Mouse (Mus musculus) B cell, adult 62 days (primary cell): ENCODE measurements around the gene Zfp607b. TPM values are rescaled to one million over a fixed set of nuclear protein-coding genes. Genes with fewer than 3 reads are reported as not detected.

Experiments used
- total RNA-seq: library from RNA; stranded (reverse); gene quantifications from 4 replicates; pipeline ENCODE4 v1.2.4, GENCODE M21; 2023

The Zfp607b gene
- 1.1 to 2.5 TPM (median 1.9 TPM) in 4 replicates for total RNA-seq

GRCm38 (mm10) chr7:27688815-27689612 lies at the start of gene Zfp607b:
Gene Zfp607b, plus strand, starts transcription at chr7:27689340.

DNA sequence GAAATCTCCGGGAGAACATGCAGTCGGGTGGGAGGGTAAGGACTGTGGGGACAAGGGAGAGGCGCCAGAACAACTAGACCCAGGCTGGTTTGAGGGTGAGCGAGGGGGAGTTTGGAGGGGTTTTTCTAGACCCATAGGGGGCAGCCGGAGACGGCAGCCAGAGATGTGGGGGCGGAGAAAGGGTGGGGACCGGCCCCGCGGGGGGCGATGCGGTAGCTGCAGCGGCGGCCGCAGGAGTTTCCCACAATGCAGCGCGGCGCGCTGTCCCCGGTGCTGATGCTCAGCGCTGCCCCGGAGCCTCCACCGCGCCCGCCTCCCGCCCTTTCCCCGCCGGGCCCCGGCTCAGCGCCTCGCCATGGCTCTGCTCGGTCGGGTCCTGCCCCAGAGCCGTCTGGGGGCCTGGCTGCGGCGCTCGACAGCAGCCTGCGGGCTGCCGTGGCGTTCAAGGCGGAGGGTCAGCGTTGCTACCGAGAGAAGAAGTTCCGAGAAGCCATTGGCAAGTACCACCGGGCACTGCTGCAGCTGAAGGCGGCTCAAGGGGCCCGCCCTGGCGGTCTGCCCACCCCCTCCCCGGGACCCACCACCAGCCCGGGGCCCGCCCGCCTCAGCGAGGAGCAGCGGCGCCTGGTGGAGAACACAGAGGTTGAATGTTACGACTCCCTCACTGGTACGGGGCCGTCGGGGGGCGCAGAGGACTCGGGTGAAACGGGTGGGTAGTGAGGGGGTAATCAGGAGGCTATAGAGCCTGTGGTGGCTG lies 35.3 kb upstream of the Zfp607b start, which contains the start of gene Ttc9b:
TSS of gene Ttc9b (plus strand) at position 235 of the 757 bp plus-strand sequence.

DNA sequence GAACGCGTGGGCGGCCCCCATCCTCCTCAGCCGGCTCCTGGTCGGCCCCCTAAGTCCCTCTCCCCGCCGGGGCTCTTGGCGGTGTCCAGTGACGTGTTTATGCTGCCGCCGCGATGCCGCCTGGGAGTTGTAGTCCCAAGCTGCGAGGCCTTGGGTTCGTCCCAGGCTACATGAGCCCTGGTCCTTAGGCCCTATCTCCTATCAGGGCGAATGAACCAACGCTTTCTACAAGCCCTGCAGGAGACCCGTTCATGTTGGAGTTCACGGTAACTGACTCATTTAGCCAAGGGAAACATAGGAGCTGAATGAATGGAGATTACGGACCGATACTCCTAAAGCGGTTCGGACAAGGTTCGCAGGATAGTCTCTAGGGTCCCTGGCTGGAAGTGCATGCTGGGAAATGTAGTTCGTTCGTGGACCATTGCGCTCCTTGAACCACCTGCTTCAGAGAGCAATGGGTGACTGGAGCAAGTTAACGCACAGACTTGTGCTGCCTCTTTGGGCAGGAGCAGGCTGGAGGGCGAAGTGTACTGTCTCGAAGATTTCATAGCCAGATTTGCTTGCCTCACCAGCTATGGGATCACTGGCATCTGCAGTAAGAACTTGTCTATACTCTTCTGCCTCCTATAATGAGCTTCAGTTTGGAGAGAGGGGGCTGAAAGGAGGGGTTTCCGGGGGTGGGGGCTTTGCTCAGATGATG lies 14.5 kb upstream of the Zfp607b start, which contains the start of gene Map3k10:
TSS of gene Map3k10 (minus strand) at position 77 of the 700 bp plus-strand sequence.

GRCm38 (mm10) chr7:27731281-27731883 lies 42.2 kb downstream of the Zfp607b start, which contains the start of gene Zfp60:
Gene Zfp60, plus strand, starts transcription at chr7:27731389.

Other genes with a start within 250 kb of the Zfp607b start
- 0.18 to 0.29 TPM (median 0.28 TPM) in 3 of 4 replicates, not detected in the other for gene Sptbn4, start 241.7 kb upstream of the Zfp607b start, total RNA-seq
- gene Blvrb, start 241.4 kb upstream of the Zfp607b start, total RNA-seq: 68.1 to 75.9 TPM (median 70.4 TPM) in 4 replicates
- gene Sertad3, start 215.6 kb upstream of the Zfp607b start, total RNA-seq: 12.7 to 16.7 TPM (median 15.1 TPM) in 4 replicates
- 32.1 to 39.2 TPM (median 35.5 TPM) in 4 replicates for gene Sertad1, start 202.4 kb upstream of the Zfp607b start, total RNA-seq
- 0.18 to 0.44 TPM (median 0.29 TPM) in 3 of 4 replicates, not detected in the other for gene Prx, start 190.0 kb upstream of the Zfp607b start, total RNA-seq
- not detected in 4 replicates for gene Hipk4, start 166.1 kb upstream of the Zfp607b start, total RNA-seq
- 64.7 to 72.8 TPM (median 66.9 TPM) in 4 replicates for gene Pld3, start 136.1 kb upstream of the Zfp607b start, total RNA-seq
- gene 2310022A10Rik, start 136.1 kb upstream of the Zfp607b start, total RNA-seq: 22.1 to 29.3 TPM (median 26.5 TPM) in 4 replicates
- gene Akt2, start 97.8 kb upstream of the Zfp607b start, total RNA-seq: 95.6 to 114 TPM (median 104 TPM) in 4 replicates
- not detected in 4 replicates for gene Ttc9b, start 35.4 kb upstream of the Zfp607b start, total RNA-seq
- gene Map3k10, start 14.7 kb upstream of the Zfp607b start, total RNA-seq: 12.2 to 17.9 TPM (median 13.6 TPM) in 4 replicates
- gene Zfp60, start 42.0 kb downstream of the Zfp607b start, total RNA-seq: 12.1 to 15.1 TPM (median 13.4 TPM) in 4 replicates
- gene Zfp626, start 117.9 kb downstream of the Zfp607b start, total RNA-seq: 6.9 to 10.4 TPM (median 8.6 TPM) in 4 replicates
- 4.0 to 5.8 TPM (median 4.9 TPM) in 4 replicates for gene Zfp59, start 149.3 kb downstream of the Zfp607b start, total RNA-seq
- 9.4 to 13.2 TPM (median 11.6 TPM) in 4 replicates for gene Zfp607a, start 168.2 kb downstream of the Zfp607b start, total RNA-seq
- 11.9 to 16.6 TPM (median 13.5 TPM) in 4 replicates for gene Zfp974, start 240.1 kb downstream of the Zfp607b start, total RNA-seq